Comparison of ENCODE assay signal across 24 mouse cellular contexts in the genomic region with DNA sequence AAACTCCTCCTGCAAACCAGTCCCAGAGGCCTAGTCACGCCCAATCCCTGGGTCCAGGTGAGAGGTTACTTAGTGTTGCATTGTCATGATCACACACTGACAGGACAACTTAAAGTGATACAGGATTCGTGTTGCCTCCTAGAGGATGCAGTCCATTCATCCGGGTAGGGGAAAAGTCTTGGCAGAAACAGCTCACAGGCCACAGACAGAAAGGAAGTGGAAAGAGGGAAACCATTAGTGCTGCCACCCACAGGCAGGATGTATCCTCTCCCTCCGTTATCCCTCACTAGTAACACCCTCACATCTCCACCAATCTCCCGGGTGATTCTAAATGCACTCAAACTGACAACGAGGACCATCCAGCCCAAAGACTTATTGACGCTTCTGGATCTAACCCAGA.
DNase-seq lines count a peak whose midpoint lies in the region; ATAC-seq and TF ChIP-seq lines count a peak whose summit lies in the region.
"Had no signal": no experiment of that assay in that cellular context is flagged by ENCODE, and none has a peak within 500 bp of the region (broad histone marks: within the 10 kb centered on the region; RNA-seq: fewer than 3 reads in every experiment).

No protein-coding gene starts in this region.

- no peaks in the 10 kb centered on the region for H3K9me3 ChIP-seq in forebrain, postnatal 0 days (ENCODE audit: low read length)
- H3K9me3 ChIP-seq in forebrain, embryonic 15.5 days: no peaks in the 10 kb centered on the region
- H3K9me3 ChIP-seq in stomach, postnatal 0 days (ENCODE audit: control insufficient read depth, low read length): no peaks in the 10 kb centered on the region
- H3K9me3 ChIP-seq: embryonic facial prominence, embryonic 10.5 days; hindbrain, embryonic 13.5 days; liver, embryonic 13.5 days had no signal

- H3K4me3 ChIP-seq in forebrain, postnatal 0 days (ENCODE audit: low read depth, low read length): no peak overlapping the region
- no peak overlapping the region for H3K4me3 ChIP-seq in forebrain, embryonic 15.5 days
- H3K4me3 ChIP-seq in layer of hippocampus, adult 2 months: no peak overlapping the region
- no peak overlapping the region for H3K4me3 ChIP-seq in stomach, postnatal 0 days (ENCODE audit: low read depth, low read length)
- H3K4me3 ChIP-seq: embryonic facial prominence, embryonic 10.5 days; hindbrain, embryonic 13.5 days; liver, embryonic 13.5 days had no signal

- ATAC-seq in forebrain, postnatal 0 days: no peak
- no peak for ATAC-seq in forebrain, embryonic 15.5 days (replicated peaks)
- 0 out of 2 replicates have a peak, but pooled peaks have one; percentile 22 for ATAC-seq in megakaryocyte, adult 5-6 weeks (ENCODE audit: poor library complexity, severe bottlenecking)
- ATAC-seq in stomach, postnatal 0 days (ENCODE audit: low FRiP score, low TSS enrichment): no peak
- ATAC-seq: activated CD4-positive, CD25-positive, alpha-beta regulatory T cell, adult 4 months; intestine, embryonic 16.5 days; lung, postnatal 0 days; midbrain, embryonic 16.5 days had no signal

- no peak overlapping the region for H3K27ac ChIP-seq in forebrain, postnatal 0 days (ENCODE audit: low read depth, low read length)
- no peak overlapping the region for H3K27ac ChIP-seq in forebrain, embryonic 15.5 days (replicated peaks)
- H3K27ac ChIP-seq in layer of hippocampus, adult 2 months: no peak overlapping the region
- no peak overlapping the region for H3K27ac ChIP-seq in stomach, postnatal 0 days (replicated peaks)
- H3K27ac ChIP-seq: embryonic facial prominence, embryonic 10.5 days; liver, embryonic 13.5 days had no signal

- no peaks in the 10 kb centered on the region for H3K4me1 ChIP-seq in forebrain, postnatal 0 days (ENCODE audit: insufficient read depth)
- peaks cover 13% of the 10 kb centered on the region for H3K4me1 ChIP-seq in forebrain, embryonic 15.5 days
- H3K4me1 ChIP-seq in stomach, postnatal 0 days (replicated peaks; ENCODE audit: control insufficient read depth, insufficient read depth): no peaks in the 10 kb centered on the region
- H3K4me1 ChIP-seq: liver, embryonic 13.5 days had no signal

- peak; percentile 18; the same call in 1 of the 2 replicates for TF ChIP-seq CTCF in forebrain, postnatal 0 days (IDR thresholded peaks at IDR 0.05; ENCODE audit: low read depth)
- TF ChIP-seq CTCF in layer of hippocampus, adult 2 months (conservative IDR thresholded peaks at IDR 0.05): peak; percentile 56
- no peak for TF ChIP-seq CTCF in stomach, postnatal 0 days (IDR thresholded peaks at IDR 0.05; ENCODE audit: low read depth)

- H3K27me3 ChIP-seq in forebrain, postnatal 0 days (ENCODE audit: insufficient read depth, low read length): no peaks in the 10 kb centered on the region
- H3K27me3 ChIP-seq in forebrain, embryonic 15.5 days: no peaks in the 10 kb centered on the region
- H3K27me3 ChIP-seq in stomach, postnatal 0 days (ENCODE audit: control insufficient read depth, insufficient read depth, low read length): no peaks in the 10 kb centered on the region
- H3K27me3 ChIP-seq: hindbrain, embryonic 13.5 days; liver, embryonic 13.5 days had no signal

- no peak overlapping the region for H3K9ac ChIP-seq in forebrain, postnatal 0 days
- no peak overlapping the region for H3K9ac ChIP-seq in forebrain, embryonic 15.5 days (replicated peaks)
- no peak overlapping the region for H3K9ac ChIP-seq in stomach, postnatal 0 days (ENCODE audit: low read length)
- H3K9ac ChIP-seq: hindbrain, embryonic 13.5 days; liver, embryonic 13.5 days had no signal

- no peaks in the 10 kb centered on the region for H3K36me3 ChIP-seq in forebrain, postnatal 0 days (ENCODE audit: insufficient read depth)
- H3K36me3 ChIP-seq in forebrain, embryonic 15.5 days: no peaks in the 10 kb centered on the region
- no peaks in the 10 kb centered on the region for H3K36me3 ChIP-seq in stomach, postnatal 0 days (ENCODE audit: control insufficient read depth, insufficient read depth, low read length)
- H3K36me3 ChIP-seq: embryonic facial prominence, embryonic 10.5 days; hindbrain, embryonic 13.5 days; liver, embryonic 13.5 days had no signal

- DNase-seq in forebrain, postnatal 0 days: no peak
- DNase-seq in layer of hippocampus, adult 2 months (ENCODE audit: low spot score in 2 of 2): no peak
- no peak for DNase-seq in layer of hippocampus, adult 9-10 months (ENCODE audit: low spot score)
- DNase-seq in thymus, postnatal 4 days: peak; percentile 27
- no peak for DNase-seq in thymus, postnatal 25 days
- no peak for DNase-seq in stomach, postnatal 0 days (ENCODE audit: low spot score)
- DNase-seq: adrenal gland, postnatal 14 days; cerebellum, adult 18-20 months; cerebellum, postnatal 36 days; gastrocnemius, postnatal 14 days; heart, postnatal 10 days; kidney, postnatal 10 days; left cerebral cortex, postnatal 4 days; liver, embryonic 13.5 days; right cerebral cortex, postnatal 25 days; thymus, adult 18-20 months had no signal

- H3K4me2 ChIP-seq in forebrain, postnatal 0 days (ENCODE audit: low read depth): no peak overlapping the region
- H3K4me2 ChIP-seq in forebrain, embryonic 15.5 days (replicated peaks): no peak overlapping the region
- no peak overlapping the region for H3K4me2 ChIP-seq in stomach, postnatal 0 days (replicated peaks; ENCODE audit: low read depth)
- H3K4me2 ChIP-seq: hindbrain, embryonic 13.5 days; liver, embryonic 13.5 days had no signal

- no peak for TF ChIP-seq EP300 in stomach, postnatal 0 days (optimal IDR thresholded peaks at IDR 0.05)

- 68% methylated on average over 7 of the region's 7 CpGs for WGBS in forebrain, postnatal 0 days
- 72% methylated on average over 7 of the region's 7 CpGs for WGBS in forebrain, embryonic 15.5 days
- WGBS in stomach, postnatal 0 days: 78% methylated on average over 7 of the region's 7 CpGs
